Mouse (Mus musculus): ENCODE measurements around the gene Eps15. TPM values are rescaled to one million over a fixed set of nuclear protein-coding genes. Genes with fewer than 3 reads are reported as not detected.

Gene Eps15
- total and polyA plus RNA-seq, 2 experiments = 5.5 to 29.6 TPM

DNA sequence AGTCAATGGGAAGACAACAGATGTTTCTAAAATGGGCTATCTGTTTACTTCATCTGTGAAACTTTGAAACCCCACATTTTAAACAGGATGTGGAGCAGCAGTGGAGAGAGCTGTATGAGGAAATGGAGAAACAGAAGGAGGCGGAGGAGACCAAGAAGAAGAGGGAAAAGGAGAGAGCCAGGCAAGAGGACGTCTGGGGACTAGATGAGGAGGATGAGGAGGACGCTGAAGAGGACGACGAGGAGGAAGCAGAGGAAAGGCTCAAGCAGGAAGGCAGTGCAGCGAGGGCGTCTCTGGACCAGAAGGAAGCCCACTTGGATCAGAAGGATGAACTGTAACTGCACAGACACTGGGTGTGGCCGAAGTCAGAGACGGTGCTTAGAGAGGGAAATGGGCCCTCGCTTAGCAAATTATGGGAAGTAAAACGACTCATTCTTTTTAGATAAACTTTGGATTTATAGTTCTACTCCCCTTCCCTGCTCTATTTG, 26.4 kb upstream of the Eps15 start:
- TF ChIP-seq CTCF (IDR thresholded peaks at IDR 0.05; ENCODE audit: low read depth, low read length) (no peak), POLR2A (IDR thresholded peaks at IDR 0.05; ENCODE audit: extremely low read depth, insufficient read depth, low read length) (no peak)
- H3K27ac ChIP-seq (replicated peaks; ENCODE audit: insufficient read depth, low read depth, low read length) = no peak overlapping the region
- H3K9ac ChIP-seq (ENCODE audit: low read depth, low read length) = no peak overlapping the region
- no peak overlapping the region for H3K4me3 ChIP-seq (ENCODE audit: insufficient read depth, low read depth, low read length)
- DNase-seq (ENCODE audit: extremely low read depth, low read depth, low spot score) = no peak
- no peaks in the 10 kb centered on the region for H3K36me3 ChIP-seq (ENCODE audit: control insufficient read depth, insufficient read depth, low read length)
- H3K4me1 ChIP-seq (ENCODE audit: control insufficient read depth, insufficient read depth, low read length) = no peaks in the 10 kb centered on the region
- no peaks in the 10 kb centered on the region for H3K27me3 ChIP-seq (ENCODE audit: control insufficient read depth, insufficient read depth, low read length)
- no peaks in the 10 kb centered on the region for H3K79me2 ChIP-seq (ENCODE audit: control insufficient read depth, insufficient read depth, low read length)
- whole genome bisulfite sequencing = 67% methylated on average over 11 of the region's 11 CpGs

DNA sequence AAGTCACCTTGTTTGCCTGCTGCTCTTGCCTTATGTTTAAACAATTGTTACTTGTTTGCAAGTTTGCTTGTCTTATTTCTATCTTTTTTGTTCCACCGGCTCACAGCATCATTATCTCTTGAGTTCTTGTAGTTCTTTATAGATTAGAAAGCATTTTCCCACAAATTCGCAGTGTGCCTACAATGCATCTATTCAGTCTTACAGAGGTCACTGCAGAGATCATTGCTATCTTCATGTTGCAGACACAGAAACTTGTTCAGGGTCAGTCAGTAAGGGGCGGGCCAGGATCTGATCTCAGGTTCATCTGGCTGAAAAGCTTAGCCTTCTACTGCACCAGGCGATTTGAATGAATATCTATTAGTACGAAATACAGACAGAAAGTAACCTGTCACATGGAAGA, 25.6 kb upstream of the Eps15 start:
- no peak overlapping the region for H3K27ac ChIP-seq (replicated peaks; ENCODE audit: insufficient read depth, low read depth, low read length)
- TF ChIP-seq CTCF (IDR thresholded peaks at IDR 0.05; ENCODE audit: low read depth, low read length) (no peak), POLR2A (IDR thresholded peaks at IDR 0.05; ENCODE audit: extremely low read depth, insufficient read depth, low read length) (no peak)
- H3K9ac ChIP-seq (ENCODE audit: low read depth, low read length) = no peak overlapping the region
- no peak overlapping the region for H3K4me3 ChIP-seq (ENCODE audit: insufficient read depth, low read depth, low read length)
- no peaks in the 10 kb centered on the region for H3K79me2 ChIP-seq (ENCODE audit: control insufficient read depth, insufficient read depth, low read length)
- H3K4me1 ChIP-seq (ENCODE audit: control insufficient read depth, insufficient read depth, low read length) = no peaks in the 10 kb centered on the region
- 72% methylated on average over 5 of the region's 5 CpGs for WGBS
- H3K27me3 ChIP-seq (ENCODE audit: control insufficient read depth, insufficient read depth, low read length) = no peaks in the 10 kb centered on the region
- no peaks in the 10 kb centered on the region for H3K36me3 ChIP-seq (ENCODE audit: control insufficient read depth, insufficient read depth, low read length)
- no peak for DNase-seq (ENCODE audit: extremely low read depth, low read depth, low spot score)

DNA sequence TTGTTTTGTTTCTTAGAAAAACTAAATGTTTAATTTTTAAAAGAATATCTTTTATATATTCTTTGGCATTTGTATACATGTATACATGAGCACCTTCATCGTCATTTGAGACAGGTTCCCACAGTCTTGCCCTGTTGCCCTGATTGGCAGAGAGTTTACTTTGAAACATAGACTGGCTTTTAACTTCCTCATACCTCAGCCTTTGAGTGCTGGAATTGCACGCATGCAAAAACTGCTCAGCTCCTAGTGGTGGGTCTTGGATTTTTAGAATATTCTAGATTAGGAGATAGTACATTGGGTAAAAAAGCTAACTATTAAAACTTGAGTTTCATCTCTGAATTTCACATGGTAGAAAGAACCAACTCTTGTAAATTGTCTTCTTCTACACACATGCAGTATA, 24.7 kb upstream of the Eps15 start:
- WGBS = 74% methylated on average over 2 of the region's 2 CpGs
- H3K4me1 ChIP-seq (ENCODE audit: control insufficient read depth, insufficient read depth, low read length) = no peaks in the 10 kb centered on the region
- H3K27ac ChIP-seq (replicated peaks; ENCODE audit: insufficient read depth, low read depth, low read length) = no peak overlapping the region

DNA sequence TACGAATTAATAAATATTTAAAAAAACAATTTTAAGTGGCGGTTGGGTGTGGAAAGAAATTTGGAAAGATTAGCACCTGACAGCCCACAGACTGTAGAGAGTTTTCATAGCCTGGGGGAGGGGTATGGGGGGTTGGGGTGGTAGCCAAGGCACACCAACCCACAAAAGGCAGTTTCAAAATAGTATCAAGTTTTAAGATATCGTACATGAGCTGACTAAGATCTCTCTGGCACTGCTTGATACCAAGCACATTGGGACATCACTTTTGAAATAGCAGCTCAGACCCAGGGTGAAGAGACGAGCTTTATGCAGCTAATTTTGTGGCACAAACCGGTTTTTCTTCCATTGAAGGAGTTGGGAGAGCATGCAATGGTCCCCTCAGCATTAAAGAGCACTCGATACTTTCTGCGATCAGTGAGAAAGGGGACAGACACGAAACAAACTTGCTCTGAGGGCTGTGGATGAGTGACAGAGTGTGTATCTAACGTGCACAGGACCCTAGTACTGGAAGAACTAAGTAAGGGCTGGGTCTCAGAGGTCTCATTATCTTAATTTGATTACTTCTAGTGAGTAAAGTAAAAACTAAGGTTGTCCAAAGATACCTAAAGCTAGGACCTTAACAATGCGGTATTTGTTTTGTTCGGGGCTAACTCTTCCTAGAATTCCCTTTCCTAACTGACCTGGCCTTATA, 24.2 kb upstream of the Eps15 start:
- Histone ChIP-seq H3K36me3 (ENCODE audit: control insufficient read depth, insufficient read depth, low read length) (no peaks in the 10 kb centered on the region), H3K4me3 (ENCODE audit: insufficient read depth, low read depth, low read length) (no peak overlapping the region), H3K9ac (ENCODE audit: low read depth, low read length) (no peak overlapping the region), H3K27me3 (ENCODE audit: control insufficient read depth, insufficient read depth, low read length) (no peaks in the 10 kb centered on the region), H3K79me2 (ENCODE audit: control insufficient read depth, insufficient read depth, low read length) (no peaks in the 10 kb centered on the region), H3K27ac (replicated peaks; ENCODE audit: insufficient read depth, low read depth, low read length) (no peak overlapping the region), H3K4me1 (ENCODE audit: control insufficient read depth, insufficient read depth, low read length) (no peaks in the 10 kb centered on the region)
- DNase-seq (ENCODE audit: extremely low read depth, low read depth, low spot score) = no peak
- 88% methylated on average over 11 of the region's 11 CpGs for WGBS
- TF ChIP-seq POLR2A (IDR thresholded peaks at IDR 0.05; ENCODE audit: extremely low read depth, insufficient read depth, low read length) = no peak
- no peak for TF ChIP-seq CTCF (IDR thresholded peaks at IDR 0.05; ENCODE audit: low read depth, low read length)

More for the DNA sequence above, 24.7 kb upstream of the Eps15 start:
- DNase-seq (ENCODE audit: extremely low read depth, low read depth, low spot score) = no peak
- Histone ChIP-seq H3K4me3 (ENCODE audit: insufficient read depth, low read depth, low read length) (no peak overlapping the region), H3K36me3 (ENCODE audit: control insufficient read depth, insufficient read depth, low read length) (no peaks in the 10 kb centered on the region), H3K79me2 (ENCODE audit: control insufficient read depth, insufficient read depth, low read length) (no peaks in the 10 kb centered on the region), H3K9ac (ENCODE audit: low read depth, low read length) (no peak overlapping the region), H3K27me3 (ENCODE audit: control insufficient read depth, insufficient read depth, low read length) (no peaks in the 10 kb centered on the region)
- TF ChIP-seq POLR2A (IDR thresholded peaks at IDR 0.05; ENCODE audit: extremely low read depth, insufficient read depth, low read length) = no peak
- TF ChIP-seq CTCF (IDR thresholded peaks at IDR 0.05; ENCODE audit: low read depth, low read length) = no peak

DNA sequence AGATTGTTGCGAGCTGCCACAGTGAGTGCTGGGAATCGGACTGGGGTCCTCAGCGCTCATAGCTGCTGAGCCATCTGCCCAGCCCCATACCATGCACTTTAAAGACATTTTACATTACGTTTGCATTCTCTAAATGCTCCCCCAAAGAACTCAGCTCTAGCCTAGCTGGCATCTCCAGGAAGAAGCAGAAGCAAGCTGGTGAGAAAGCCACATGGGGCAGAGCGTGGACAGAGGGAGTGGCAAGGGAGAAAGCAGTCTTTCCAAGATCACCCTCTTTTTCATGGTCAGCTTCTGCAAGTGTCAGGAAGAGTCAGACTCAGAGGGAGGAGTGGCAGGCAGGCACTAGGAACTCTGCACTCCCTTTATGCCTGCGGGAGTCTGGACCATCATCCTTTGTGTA, 23.3 kb upstream of the Eps15 start:
- H3K27ac ChIP-seq (replicated peaks; ENCODE audit: insufficient read depth, low read depth, low read length) = no peak overlapping the region
- H3K36me3 ChIP-seq (ENCODE audit: control insufficient read depth, insufficient read depth, low read length) = no peaks in the 10 kb centered on the region
- H3K4me1 ChIP-seq (ENCODE audit: control insufficient read depth, insufficient read depth, low read length) = no peaks in the 10 kb centered on the region
- H3K4me3 ChIP-seq (ENCODE audit: insufficient read depth, low read depth, low read length) = no peak overlapping the region
- H3K79me2 ChIP-seq (ENCODE audit: control insufficient read depth, insufficient read depth, low read length) = no peaks in the 10 kb centered on the region
- H3K27me3 ChIP-seq (ENCODE audit: control insufficient read depth, insufficient read depth, low read length) = no peaks in the 10 kb centered on the region
- DNase-seq (ENCODE audit: extremely low read depth, low read depth, low spot score) = no peak
- WGBS = 89% methylated on average over 6 of the region's 6 CpGs
- H3K9ac ChIP-seq (ENCODE audit: low read depth, low read length) = no peak overlapping the region
- TF ChIP-seq POLR2A (IDR thresholded peaks at IDR 0.05; ENCODE audit: extremely low read depth, insufficient read depth, low read length) = no peak
- no peak for TF ChIP-seq CTCF (IDR thresholded peaks at IDR 0.05; ENCODE audit: low read depth, low read length)

DNA sequence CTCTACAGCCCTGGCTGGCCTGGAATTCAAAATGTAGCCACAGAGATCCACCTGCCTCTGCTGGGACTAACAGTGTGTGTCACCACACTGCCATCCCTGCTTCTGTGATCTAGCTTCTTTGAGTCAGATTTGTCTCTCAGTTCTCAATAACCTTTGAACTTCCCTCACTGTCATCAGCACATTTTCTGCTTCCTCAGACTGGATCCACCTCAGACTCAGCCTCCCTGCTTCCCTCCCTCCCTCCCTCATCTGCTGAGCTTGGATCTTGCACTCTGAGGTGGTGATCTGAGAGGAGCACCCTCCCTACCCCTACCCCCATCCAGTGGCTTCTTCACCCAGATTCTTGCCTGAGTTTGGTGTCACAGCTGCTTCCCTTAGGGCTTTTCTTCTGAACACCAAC, 22.4 kb upstream of the Eps15 start:
- Histone ChIP-seq H3K9ac (ENCODE audit: low read depth, low read length) (no peak overlapping the region), H3K4me3 (ENCODE audit: insufficient read depth, low read depth, low read length) (no peak overlapping the region), H3K27me3 (ENCODE audit: control insufficient read depth, insufficient read depth, low read length) (no peaks in the 10 kb centered on the region), H3K36me3 (ENCODE audit: control insufficient read depth, insufficient read depth, low read length) (no peaks in the 10 kb centered on the region), H3K79me2 (ENCODE audit: control insufficient read depth, insufficient read depth, low read length) (no peaks in the 10 kb centered on the region), H3K4me1 (ENCODE audit: control insufficient read depth, insufficient read depth, low read length) (no peaks in the 10 kb centered on the region), H3K27ac (replicated peaks; ENCODE audit: insufficient read depth, low read depth, low read length) (no peak overlapping the region)
- TF ChIP-seq POLR2A (IDR thresholded peaks at IDR 0.05; ENCODE audit: extremely low read depth, insufficient read depth, low read length) (no peak), CTCF (IDR thresholded peaks at IDR 0.05; ENCODE audit: low read depth, low read length) (no peak)
- no peak for DNase-seq (ENCODE audit: extremely low read depth, low read depth, low spot score)
